Mouse (Mus musculus) telencephalon, adult 2 months (tissue): ENCODE results near the gene Cux1.

ENCODE experiments used
- DNase-seq: peaks from one replicate; pipeline ENCODE4 v3.0.0-alpha.2; 2011; ENCODE audit warnings: low read depth, low spot score

Cux1 gene

DNA sequence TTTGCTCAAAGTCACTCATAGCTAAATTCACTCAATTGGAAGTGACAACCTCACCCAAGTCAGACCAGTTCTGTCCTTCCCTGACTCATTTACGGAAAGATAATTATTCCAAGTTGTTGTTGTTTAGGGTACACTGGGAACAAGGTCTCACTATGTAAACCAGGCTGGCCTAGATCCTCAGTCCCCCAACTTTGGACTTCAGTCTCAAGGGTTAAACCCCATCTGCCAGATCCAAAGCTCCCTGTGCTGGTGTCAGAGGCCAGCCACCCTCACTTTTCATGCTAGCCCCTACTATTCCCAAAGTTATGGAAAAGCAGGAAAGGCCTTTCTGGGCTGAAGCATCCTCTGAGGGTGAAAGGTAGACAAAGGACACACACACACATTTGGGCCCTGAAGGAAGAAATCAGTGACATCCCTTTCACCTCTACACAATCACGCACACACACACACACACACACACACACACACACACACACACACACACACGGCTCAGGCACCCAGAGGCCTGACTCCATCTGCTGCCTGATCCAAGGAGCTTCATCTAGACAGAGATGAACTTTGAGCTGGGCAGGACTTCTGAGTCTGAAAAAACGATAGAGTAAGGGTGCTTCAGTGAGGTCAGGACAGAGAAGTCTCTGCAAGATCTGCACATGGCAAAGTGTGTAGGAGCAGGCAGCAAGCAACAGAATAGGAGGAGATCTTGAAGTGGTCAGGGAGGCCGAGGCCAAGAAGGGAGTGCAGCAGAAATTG, 31.1 kb downstream of the Cux1 start:
- DNase-seq = no peak

DNA sequence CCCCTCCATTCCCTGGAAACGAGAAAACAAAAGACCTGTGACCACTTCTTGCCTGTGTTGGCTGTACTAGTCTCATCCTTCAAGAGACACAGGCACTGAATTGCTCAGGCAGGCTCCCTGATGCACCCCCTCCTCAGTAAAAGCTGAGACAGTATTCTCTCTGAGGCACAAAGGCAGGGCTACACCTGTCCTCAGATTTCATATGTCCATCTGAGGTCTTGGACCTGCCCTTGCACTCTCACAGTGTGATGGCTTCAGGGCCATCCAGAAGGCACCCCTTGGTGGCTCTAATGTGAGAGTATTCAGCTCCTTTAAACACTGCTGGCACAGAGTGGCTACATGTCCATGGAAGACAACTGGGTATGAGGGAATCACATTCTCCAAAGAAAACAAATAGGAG, 32.1 kb downstream of the Cux1 start:
- no peak for DNase-seq

DNA sequence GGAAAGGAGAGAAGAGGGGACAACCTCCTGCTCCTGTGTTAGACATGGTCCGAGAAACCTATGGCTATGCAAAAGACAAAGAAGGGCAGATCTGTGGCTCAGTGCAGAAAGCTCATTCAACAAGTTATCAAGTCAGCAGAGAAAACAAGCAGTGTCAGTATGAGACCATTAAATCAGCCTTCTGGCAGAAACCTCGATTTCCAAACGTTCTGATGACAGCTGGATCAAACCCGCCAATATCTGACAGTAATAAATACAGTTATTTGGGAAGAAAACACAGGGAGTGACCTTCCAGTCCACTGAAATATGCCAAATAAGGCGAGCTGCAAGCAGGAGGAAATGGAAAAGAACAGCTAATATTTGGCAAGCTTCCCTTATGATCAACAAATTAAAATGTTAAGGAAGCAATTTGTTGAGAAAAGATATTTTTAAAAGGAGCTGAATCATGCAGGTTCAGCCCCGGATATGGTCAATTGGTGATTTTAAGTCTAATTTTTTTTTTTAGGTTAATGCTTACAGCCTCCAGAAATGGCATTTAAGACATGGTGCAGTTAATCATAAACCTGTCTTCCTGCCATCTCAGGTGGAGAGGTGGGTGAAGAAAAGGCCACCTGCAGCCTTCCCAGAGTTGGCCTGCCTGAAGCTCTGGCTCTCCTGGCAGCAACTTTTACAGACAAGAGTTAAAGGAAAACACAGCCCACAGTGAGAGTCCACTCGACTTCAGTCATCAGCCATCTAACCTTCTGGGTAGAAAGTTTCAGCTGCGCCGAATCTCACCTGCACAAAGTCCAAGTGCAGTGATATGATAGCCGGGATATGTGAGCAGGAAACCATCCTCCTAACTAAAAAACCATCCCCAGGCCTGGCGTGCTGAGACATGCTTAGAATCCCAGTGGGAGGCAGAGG, 33.7 kb downstream of the Cux1 start:
- DNase-seq = no peak

DNA sequence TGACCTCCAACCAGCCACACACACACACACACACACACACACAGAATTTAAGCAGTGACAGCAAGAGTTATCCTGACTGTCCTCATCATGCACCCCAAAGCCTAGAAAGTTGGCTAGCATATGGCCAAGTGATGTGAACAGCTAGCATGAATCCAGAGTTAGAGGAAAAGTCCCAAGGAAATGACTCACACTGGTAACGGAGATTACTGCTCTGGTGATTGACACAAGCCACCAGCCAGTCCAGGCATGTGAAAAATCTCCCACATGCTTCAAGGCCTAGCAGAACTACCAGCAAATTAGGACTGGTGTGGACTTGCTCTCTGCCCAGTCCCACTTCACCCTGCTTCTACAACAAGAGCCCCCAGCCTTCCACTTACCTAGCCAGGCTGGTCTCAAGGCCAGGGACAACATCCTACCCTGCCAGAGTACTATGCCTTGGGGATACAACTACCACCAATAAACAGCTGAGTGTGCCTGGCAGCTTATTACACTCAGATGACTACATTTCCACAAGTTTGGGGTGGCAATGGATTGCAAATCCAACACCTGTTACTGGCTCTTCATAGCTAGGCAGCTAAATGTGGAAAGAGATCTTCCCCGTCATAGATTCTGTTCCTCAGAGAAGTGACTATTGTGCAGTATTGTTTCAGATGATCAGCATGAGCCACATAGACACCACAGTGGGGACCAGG, 35.5 kb downstream of the Cux1 start:
- no peak for DNase-seq

DNA sequence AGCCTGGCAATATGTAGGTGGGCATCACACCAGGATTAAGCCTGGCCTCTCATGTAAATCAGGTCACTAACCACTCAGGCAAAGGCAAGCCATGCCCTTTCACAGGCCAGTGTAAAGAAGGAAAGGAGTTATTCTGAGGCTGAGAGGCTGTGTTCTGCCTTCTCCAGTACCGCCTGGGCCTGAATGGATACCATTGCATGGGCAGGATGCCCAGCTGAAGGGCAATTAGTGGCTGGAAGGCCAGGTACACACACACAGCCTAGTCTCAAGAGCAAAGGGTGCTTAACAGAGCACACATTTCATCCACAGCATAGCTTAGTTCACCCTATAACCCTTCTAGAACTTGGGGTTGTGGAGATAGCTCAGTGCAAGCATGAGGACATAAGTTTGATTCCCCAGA, 36.4 kb downstream of the Cux1 start:
- no peak for DNase-seq

DNA sequence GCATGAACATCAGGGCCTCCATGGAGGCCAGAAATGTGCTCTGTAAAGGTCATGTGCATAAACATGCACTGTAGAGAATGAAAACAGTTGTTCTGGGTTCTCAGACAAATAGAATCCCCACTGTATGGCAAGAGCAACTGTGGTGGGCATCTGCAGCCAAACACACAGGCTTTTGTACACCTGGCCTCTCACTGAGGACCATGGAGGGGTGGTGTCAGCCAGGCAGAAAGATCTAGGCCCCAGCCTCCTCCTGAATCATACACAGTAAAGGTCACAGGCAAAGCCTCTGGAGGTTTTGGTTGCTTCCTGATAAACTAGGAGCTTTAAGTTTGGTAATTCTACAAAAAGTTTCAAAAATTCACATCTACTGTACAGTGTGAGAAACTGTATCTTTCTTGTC, 38.1 kb downstream of the Cux1 start:
- no peak for DNase-seq

DNA sequence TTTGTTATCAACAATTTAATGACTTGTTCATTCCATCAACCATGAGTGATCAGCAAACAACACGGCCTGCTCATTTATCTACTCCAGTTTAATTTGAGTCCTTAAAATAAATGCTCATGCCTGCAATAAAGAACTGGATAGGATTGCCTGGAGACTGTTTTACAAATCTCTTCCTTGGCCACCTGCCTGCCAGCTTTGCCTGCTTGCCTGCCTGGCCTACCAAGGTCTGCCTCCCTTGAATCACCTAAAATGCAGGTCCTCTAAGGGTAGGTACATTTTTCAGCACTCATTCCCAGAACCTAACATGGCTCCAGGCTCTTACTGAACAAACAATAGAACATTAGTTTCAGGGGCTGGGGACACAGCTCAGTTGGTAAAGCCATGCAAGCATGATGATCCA, 39.4 kb downstream of the Cux1 start:
- no peak for DNase-seq

DNA sequence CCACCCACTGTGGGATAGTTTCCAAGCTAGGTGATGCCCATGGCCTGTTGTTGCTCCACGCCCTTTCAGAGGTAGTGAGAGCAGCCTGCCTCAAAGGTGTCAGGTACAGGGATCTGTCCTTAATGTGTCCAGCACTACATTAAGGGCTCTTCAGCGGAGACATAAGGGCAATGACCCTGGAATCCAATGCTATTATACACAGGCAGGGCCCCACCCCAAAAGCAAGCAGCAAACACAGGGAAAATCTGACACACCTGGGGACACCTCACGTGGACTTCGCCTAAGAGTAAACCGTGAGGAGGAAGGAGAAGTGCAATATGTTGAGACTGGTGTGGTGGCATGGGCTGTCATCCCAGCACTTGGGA, 40.8 kb downstream of the Cux1 start:
- DNase-seq = no peak

DNA sequence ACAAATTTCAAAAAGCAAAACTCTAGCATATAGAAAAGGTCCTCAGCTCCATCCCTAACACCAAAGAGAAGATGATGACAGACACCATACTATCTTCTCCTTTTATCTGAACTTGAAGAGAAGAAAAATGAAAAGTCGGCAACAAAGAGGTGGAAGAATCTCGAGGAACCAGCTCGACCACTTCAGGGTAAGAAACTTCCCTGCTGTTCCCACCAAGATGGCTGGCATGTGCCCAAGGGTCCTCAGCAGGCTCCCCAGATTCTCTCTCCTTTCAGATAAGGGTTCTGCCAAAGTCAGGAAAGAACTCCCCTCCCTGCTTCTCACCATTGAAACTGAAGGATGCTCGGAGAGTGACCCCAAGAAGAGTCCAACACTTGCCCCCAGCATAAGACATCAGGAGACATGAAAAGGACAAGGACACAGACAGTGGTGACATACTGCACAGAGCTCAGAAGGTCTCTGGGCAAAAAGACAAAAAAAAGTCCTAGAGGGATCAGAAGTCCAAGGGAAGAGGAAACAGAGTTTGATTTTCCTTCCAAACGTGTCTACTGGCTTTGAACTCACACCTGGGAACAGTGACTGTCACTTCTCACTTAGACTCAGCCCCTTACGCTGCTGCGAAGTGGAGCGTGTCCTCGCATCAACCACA, 41.3 kb downstream of the Cux1 start:
- DNase-seq = no peak

DNA sequence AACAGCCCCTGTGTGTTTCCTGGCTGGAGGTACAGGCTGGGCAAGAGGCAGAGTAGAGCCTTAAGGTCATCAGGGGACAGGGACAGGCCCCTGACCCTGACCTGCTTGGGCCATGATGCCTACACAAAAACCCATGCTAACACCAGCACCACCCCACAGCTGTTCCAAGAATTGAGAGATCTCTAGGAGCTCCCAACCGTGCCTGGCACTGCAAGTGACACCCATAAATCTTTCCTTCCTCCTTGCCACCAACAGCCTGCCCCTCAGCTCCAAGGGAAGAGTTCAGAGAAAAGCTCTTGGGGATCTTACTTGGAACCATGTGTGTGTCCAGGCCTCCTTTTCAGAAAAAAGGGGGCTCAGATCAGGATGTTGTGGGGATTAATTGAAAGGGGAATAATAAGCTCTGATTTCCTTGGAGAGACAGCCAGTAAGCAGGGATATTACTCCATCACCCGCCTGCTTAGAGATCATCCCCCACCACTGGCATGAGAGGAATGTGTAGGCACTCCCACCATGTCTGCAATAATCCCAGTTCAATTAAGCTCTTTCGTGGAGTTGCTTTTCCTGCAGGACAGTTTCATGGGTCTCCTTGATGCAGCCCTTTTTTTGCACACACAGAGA, 44.3 kb downstream of the Cux1 start:
- no peak for DNase-seq

DNA sequence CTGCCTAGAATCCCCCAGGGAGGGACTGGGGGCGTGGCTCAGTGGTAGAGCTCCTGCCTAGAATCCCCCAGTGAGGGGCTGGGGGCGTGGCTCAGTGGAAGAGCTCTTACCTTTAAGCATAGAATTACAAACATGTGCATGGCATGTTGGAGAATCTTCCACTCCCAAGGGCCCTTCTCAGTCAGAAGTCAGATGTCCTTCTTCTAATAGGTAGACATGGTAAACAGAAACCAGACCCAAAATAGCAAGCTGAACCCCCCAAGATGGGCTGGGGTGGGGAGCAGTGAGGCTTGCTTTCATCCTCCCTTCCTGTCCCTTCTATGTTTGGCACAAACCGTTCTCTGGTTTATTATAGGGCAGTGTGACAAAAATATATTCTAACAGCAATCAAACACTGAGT, 45.6 kb downstream of the Cux1 start:
- DNase-seq = no peak

DNA sequence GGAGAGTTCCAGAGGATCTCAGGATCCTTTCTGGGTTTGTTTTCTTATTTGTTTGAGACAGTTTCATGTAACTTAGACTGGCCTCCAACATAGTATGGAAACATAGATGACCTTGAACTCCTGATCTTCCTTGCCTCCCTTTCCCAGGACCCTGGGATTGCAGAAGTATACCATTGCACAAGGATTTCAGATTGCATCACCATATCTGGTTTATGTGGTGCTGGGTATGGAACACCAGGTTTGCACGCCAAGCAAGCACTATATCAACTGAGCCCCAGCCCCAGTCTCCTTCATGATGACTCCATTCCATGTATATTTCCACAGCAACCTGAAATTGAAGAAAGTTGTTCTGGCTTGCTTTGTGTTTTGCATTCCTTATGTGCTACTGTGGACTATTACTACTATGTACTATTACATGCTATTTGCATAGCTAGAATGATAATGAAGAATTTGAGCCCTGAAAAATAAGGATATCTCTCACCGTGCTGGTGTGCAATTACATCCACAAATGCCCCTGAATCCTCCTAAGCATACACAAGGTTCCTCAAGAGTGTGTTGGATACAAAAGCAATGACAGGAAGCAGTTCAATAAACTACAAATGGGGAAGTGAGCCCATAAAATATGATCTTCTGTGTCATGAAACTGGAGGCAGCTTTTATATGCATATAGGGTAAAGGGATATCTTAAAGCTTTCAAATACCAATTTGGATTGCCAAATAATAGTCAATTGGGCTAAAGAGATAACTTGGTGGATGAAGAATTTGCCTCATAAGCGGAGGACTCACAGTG, 48.4 kb downstream of the Cux1 start:
- DNase-seq = no peak

DNA sequence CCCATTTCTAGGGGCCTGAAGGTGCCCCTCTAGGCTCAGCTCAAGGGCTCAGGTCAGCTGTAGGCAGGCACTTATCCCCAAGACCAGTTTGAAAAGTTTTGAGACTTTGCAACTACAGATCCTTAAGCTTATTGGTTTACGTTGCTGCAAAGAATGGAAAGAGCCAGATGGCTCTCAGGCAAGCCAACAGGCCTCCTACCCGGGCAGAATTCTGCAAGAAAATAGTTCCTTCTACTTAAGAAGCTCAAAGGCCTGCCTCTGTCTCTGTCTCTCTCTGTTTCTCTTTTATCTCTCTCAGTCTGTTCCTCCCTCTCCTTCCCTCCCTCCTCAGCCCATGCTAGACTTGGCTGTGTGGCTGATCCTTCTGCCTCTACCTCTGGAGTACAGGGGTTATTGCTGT, 49.8 kb downstream of the Cux1 start:
- DNase-seq = no peak

DNA sequence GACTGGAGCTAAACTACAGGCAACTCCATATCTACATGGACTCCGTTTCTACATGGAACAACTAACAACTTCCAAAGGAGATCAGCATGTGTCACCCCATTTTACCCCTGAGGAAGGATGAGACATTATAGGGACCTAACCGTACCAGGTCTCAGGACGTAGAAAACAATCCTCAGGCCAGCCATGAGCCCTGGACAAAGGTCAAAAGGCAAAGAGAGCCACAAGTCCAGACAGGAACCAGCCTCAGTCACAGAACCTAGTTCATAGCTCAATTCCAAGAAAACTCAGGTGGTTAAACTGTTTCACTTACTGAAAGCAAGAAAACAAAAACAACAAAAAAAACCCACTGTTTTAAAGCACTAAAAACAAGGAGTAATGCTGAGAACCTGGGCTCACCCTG, 50.7 kb downstream of the Cux1 start:
- no peak for DNase-seq

DNA sequence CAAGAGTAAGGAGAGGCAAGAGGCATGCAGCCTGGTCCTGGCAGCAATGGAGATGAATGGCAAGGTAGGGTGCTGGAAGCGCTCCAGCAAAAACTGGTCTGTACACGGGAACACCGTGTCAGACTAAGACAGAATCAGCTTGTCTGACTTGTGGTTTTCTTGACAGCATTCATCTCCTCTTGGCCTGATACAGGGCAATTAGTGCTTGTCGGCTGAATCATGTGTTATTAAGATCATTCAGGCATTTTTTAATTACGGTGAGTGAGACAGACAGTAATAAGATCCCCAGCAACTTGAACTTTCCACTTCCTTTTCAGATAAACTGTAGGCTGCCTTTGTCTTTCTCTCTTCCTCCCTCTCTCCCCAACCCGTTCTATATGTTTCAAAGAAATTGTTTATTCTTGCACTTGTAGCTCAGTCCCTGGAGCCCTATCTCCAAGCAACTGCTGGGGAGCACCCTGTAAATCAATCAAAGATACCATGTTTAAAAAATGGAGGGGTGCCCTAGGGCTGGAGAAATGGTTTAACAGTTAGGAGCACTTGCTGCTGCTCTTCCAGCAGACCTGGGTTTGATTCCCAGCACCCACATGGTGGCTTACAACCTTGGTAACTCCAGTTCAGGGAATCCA, 53.1 kb downstream of the Cux1 start:
- no peak for DNase-seq

DNA sequence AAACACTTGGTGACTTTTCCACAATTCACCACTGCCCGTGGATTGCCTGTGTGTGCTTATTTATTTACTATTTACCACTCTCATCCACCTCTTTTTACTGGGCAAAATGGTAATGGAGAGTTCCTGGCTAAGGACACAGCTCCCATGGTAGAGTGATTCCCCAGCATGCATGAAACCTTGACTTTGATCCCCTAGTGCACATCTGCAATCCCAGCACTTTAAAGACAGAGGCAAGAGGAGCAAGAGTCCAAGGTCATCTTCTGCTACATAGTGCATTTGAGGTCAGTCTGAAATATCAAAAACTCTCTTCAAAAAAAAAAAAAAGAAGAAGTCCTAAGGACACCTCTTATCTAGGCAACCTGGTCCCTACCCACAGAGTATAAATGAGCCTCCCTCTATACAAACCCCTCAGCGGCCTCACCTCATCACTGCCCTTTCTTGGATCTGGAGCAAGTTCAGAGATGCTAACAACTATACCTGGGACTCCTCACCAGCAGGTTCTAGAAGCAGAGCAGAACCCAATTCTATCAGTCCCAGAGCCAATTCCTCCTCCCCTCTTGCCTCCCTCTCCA, 55.1 kb downstream of the Cux1 start:
- DNase-seq = no peak

DNA sequence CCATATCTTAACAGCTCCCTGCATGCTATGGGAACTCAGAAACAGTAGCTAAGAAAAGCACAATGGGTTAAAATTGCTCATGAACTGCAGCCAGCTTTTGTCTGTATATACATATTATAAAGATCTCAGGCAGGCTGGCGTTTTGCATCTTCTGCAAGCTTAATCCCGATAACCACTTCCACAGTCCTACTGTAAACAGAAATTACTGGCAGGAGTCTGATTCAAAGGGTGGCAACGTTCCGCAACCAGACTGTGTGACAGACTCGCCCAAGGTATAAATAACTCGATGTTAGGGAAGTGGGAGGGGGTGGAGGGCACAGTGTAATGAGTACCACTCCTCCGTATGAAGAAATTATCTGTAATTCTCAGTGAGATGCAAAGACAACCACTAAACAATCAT, 55.9 kb downstream of the Cux1 start:
- DNase-seq = no peak

DNA sequence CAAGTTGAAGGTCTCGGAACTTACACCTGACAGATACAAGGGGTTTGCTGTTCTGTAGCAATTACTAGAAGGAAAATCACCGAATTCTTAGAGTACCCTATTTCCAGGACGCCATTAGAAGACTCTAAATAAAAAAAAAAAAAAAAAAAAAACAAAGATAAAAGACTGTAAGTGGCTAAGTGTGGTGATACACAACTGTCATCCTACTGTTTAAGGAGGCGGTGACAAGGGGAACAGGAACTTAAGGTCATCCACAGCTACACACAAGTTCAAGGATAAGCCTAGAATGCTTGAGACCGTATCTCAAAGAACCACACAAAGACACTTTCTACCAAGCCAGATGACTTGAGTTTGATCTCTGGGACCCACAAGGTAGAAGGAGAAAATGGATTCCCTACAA, 56.7 kb downstream of the Cux1 start:
- DNase-seq = no peak

DNA sequence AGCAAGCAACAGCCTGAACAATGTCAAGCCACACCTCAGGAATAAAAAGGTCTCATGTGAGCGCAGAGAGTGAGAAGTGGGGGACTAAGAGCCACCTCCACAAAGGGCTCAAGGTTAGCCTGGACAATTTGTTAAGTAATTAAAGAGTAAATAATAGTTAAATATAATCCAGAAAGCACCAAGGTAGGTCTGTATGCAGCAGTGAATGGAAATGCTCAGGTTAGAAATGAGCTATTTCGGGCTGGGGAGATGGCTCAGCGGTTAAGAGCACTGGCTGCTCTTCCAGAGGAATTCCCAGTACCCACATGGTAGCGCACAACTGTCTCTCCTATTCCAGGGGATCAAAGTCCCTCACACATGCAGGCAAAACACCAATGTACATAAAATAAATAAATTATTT, 59.7 kb downstream of the Cux1 start:
- no peak for DNase-seq

DNA sequence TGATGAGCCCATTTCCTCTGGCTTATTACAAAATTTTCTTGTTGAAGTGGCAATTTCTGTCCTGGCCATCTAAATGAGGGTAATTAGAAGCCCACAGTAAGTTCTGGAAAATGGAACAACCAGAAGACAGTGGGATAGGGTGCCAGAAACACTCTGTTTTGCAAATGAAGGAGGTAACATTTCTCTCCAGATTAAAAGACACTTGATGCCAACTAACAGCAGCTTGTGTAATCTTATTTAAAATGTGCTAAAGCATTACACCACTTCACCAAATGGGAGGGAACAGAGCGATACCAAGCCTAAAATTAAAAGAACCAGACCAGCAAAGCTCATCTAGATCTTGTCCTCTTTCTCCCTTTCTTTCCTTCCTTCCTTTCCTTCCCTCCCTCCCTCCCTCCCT, 61.0 kb downstream of the Cux1 start:
- peak; percentile 67 for DNase-seq
